Mouse (Mus musculus) frontal cortex, postnatal 36 days (tissue): ENCODE measurements at regions not wholly inside any gene's neighbourhood (a gene's known extent, or its start where the extent isn't known, plus 50 kb on each side); places are given as distances from the start of the nearest gene placed in this dataset.

Experiments used
- DNase-seq, 2 experiments: peaks; one replicate each; pipeline ENCODE4 v3.0.0; 2022; ENCODE audit warnings: low spot score in 2 of 2

- DNase-seq = no peak
Measured at GRCm38 (mm10) chr4:31493087-31493511, 470.8 kb upstream of the Map3k7 start.

GRCm38 (mm10) chr4:31499888-31500287 lies 464.0 kb upstream of the Map3k7 start:
- no peak for DNase-seq

GRCm38 (mm10) chr4:31500432-31500831 lies 463.5 kb upstream of the Map3k7 start:
- DNase-seq = no peak

GRCm38 (mm10) chr4:31525638-31526207 lies 438.2 kb upstream of the Map3k7 start:
- DNase-seq = no peak

GRCm38 (mm10) chr4:31536811-31537210 lies 427.1 kb upstream of the Map3k7 start:
- DNase-seq = no peak

GRCm38 (mm10) chr4:31553780-31554394 lies 410.0 kb upstream of the Map3k7 start:
- DNase-seq = no peak

GRCm38 (mm10) chr4:31555077-31555476 lies 408.8 kb upstream of the Map3k7 start:
- DNase-seq = no peak

GRCm38 (mm10) chr4:31557261-31557660 lies 406.6 kb upstream of the Map3k7 start:
- DNase-seq = no peak

GRCm38 (mm10) chr4:31560305-31560704 lies 403.6 kb upstream of the Map3k7 start:
- no peak for DNase-seq

GRCm38 (mm10) chr4:31561183-31561582 lies 402.7 kb upstream of the Map3k7 start:
- DNase-seq = no peak

- peak; percentile 6 to 59 for DNase-seq
Measured at GRCm38 (mm10) chr4:31561823-31562222, 402.1 kb upstream of the Map3k7 start.

GRCm38 (mm10) chr4:31566158-31566557 lies 397.7 kb upstream of the Map3k7 start:
- DNase-seq = no peak

GRCm38 (mm10) chr4:31566834-31567233 lies 397.1 kb upstream of the Map3k7 start:
- DNase-seq = no peak

GRCm38 (mm10) chr4:31569687-31570086 lies 394.2 kb upstream of the Map3k7 start:
- DNase-seq = no peak

GRCm38 (mm10) chr4:31576982-31577579 lies 386.8 kb upstream of the Map3k7 start:
- DNase-seq = no peak

GRCm38 (mm10) chr4:31583495-31583894 lies 380.4 kb upstream of the Map3k7 start:
- no peak for DNase-seq

GRCm38 (mm10) chr4:31584171-31584570 lies 379.7 kb upstream of the Map3k7 start:
- DNase-seq = peak in 1 of 2 experiments; percentile 26

GRCm38 (mm10) chr4:31594089-31594488 lies 369.8 kb upstream of the Map3k7 start:
- no peak for DNase-seq

- DNase-seq = no peak
Measured at GRCm38 (mm10) chr4:31601536-31601935, 362.4 kb upstream of the Map3k7 start.

GRCm38 (mm10) chr4:31603776-31604175 lies 360.1 kb upstream of the Map3k7 start:
- DNase-seq = no peak

GRCm38 (mm10) chr4:31608811-31609210 lies 355.1 kb upstream of the Map3k7 start:
- DNase-seq = peak; percentile 55 to 57

- DNase-seq = no peak
Measured at GRCm38 (mm10) chr4:31609559-31609958, 354.3 kb upstream of the Map3k7 start.

- no peak for DNase-seq
Measured at GRCm38 (mm10) chr4:31612147-31612824, 351.6 kb upstream of the Map3k7 start.
